Mouse (Mus musculus): ENCODE results near the gene Tmem221. TPM values are rescaled to one million over a fixed set of nuclear protein-coding genes. Genes with fewer than 3 reads are reported as not detected.

Gene Tmem221
- polyA plus RNA-seq, 1 experiment from 2014 or later: 0.21 TPM

DNA sequence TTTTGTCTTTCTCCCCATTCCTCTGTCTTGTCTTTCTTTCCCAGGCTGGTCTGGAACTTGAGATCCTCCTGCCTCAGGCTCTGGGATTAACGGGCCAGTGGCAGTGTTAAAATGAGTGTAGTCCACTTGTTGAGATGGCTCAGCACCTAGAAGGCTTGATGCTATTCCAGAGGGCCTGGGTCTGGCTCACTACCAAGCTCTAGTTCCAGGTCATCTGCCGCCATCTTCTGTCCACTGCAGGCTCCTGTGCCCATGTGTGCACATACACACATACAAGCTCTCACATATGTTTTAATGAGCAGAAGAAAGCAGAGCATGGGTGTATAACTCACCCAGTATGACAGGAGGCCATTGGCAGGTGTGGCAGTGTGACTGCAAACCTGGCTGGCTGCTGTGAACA is 13.4 kb upstream of the Tmem221 start:
- Histone ChIP-seq H3K4me1 (ENCODE audit: control insufficient read depth, insufficient read depth, low read length) (peaks cover 12% of the 10 kb centered on the region), H3K27me3 (ENCODE audit: control insufficient read depth, insufficient read depth, low read length) (peaks cover 17% of the 10 kb centered on the region), H3K4me2 (no peak overlapping the region), H3K4me3 (ENCODE audit: low read depth, low read length) (no peak overlapping the region), H3K9ac (ENCODE audit: low read depth, low read length) (no peak overlapping the region), H3K9me3 (replicated peaks; ENCODE audit: control insufficient read depth, low read length) (no peaks in the 10 kb centered on the region), H3K36me3 (ENCODE audit: control insufficient read depth, insufficient read depth, low read length) (no peaks in the 10 kb centered on the region), H3K27ac (ENCODE audit: low read depth, low read length) (no peak overlapping the region)
- ATAC-seq (replicated peaks; ENCODE audit: insufficient number of reproducible peaks, low FRiP score, low TSS enrichment): no peak
- WGBS (ENCODE audit: insufficient replicate concordance): 84% methylated on average over 2 of the region's 2 CpGs

DNA sequence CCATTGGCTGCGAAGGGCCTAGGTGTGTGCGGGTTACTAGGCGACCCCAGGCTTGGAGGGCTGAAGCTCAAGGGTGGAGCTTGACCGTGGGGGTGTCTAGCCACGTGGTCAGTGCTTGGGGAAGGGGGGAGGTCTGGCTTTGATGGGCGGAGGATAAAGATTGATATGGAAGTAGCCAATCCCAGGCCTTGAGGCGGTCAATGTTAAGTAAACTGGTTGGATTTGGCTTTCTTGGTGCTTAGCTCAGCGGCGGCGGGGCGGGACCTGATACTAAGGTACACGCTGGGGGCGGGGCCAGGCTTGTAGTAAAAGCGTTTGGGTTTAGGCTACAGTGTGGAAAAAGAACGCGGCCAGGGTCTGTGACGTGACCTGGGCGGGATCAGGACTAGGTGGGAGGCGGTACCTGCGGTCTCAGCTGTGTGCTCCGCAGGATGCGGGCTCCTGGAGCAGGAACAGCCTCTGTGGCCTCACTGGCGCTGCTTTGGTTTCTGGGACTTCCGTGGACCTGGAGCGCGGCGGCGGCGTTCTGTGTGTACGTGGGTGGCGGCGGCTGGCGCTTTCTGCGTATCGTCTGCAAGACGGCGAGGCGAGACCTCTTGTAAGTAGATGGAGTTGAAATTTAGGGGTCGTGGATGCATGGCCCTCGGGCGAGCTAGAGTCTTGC is 11.8 kb upstream of the Tmem221 start:
- H3K9ac ChIP-seq (ENCODE audit: low read depth, low read length): peak overlapping the region; percentile 74
- ATAC-seq (replicated peaks; ENCODE audit: insufficient number of reproducible peaks, low FRiP score, low TSS enrichment): peak; percentile 82
- H3K4me2 ChIP-seq: peak overlapping the region; percentile 92
- peaks cover 24% of the 10 kb centered on the region for H3K27me3 ChIP-seq (ENCODE audit: control insufficient read depth, insufficient read depth, low read length)
- H3K4me1 ChIP-seq (ENCODE audit: control insufficient read depth, insufficient read depth, low read length): peaks cover 12% of the 10 kb centered on the region
- H3K4me3 ChIP-seq (ENCODE audit: low read depth, low read length): peak overlapping the region; percentile 59
- 1% methylated on average over 41 of the region's 41 CpGs for WGBS (ENCODE audit: insufficient replicate concordance)
- H3K36me3 ChIP-seq (ENCODE audit: control insufficient read depth, insufficient read depth, low read length): no peaks in the 10 kb centered on the region
- H3K9me3 ChIP-seq (replicated peaks; ENCODE audit: control insufficient read depth, low read length): no peaks in the 10 kb centered on the region
- H3K27ac ChIP-seq (ENCODE audit: low read depth, low read length): 0 out of 2 replicates have a peak overlapping the region, but pooled peaks have one; percentile 17

DNA sequence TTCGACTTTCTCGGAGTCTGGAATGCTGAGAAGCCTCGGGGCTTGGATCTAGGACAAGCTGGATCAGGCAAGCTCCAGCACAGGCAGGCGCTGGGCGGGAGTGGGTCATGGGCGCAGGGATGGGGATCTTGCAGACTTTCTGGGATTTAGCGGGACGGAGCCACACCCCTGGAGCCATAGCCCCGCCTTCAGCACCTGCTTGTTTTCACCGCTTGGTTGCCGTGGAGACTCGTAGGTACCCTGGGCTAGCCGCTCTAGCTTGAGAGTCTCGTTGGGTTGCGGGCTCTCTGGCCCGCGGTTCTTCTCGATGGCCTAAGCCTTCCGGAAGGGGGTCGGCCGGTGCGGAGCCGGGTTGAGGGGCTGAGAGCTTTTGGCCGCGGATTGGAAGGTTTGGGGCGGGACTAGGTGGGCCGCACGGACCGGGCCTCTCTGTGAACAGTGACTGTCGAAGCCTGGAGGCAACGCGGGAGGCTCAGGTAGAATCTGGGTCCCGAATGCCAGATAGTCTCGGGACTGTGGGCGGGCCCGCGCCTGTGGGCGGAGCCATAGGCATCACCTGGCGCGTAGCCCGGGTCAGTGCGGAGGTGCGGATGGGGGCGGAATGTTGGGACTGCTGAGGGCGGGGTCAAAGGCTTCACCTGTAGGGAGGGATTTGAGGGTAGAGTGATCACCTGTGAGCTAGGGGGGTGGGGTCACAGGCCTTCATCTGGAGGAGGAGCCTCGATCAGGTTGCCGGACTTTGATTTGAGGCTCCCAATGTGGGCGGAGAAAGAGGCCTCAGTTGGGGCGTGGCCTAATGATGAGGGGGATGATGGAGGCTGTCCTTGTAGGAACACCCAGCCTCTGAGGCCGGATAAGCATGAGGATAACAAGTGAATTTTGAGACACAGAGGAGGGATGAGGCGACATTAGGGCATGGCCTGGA is 11.0 kb upstream of the Tmem221 start:
- Histone ChIP-seq H3K27ac (ENCODE audit: low read depth, low read length) (no peak overlapping the region), H3K9ac (ENCODE audit: low read depth, low read length) (peak overlapping the region; percentile 64), H3K4me3 (ENCODE audit: low read depth, low read length) (peak overlapping the region; percentile 59), H3K27me3 (ENCODE audit: control insufficient read depth, insufficient read depth, low read length) (peaks cover 24% of the 10 kb centered on the region), H3K9me3 (replicated peaks; ENCODE audit: control insufficient read depth, low read length) (no peaks in the 10 kb centered on the region), H3K4me1 (ENCODE audit: control insufficient read depth, insufficient read depth, low read length) (peaks cover 12% of the 10 kb centered on the region), H3K4me2 (peak overlapping the region; percentile 92), H3K36me3 (ENCODE audit: control insufficient read depth, insufficient read depth, low read length) (no peaks in the 10 kb centered on the region)
- peak; percentile 64 for ATAC-seq (replicated peaks; ENCODE audit: insufficient number of reproducible peaks, low FRiP score, low TSS enrichment)
- under 1% methylated on average over 51 of the region's 51 CpGs for WGBS (ENCODE audit: insufficient replicate concordance)

DNA sequence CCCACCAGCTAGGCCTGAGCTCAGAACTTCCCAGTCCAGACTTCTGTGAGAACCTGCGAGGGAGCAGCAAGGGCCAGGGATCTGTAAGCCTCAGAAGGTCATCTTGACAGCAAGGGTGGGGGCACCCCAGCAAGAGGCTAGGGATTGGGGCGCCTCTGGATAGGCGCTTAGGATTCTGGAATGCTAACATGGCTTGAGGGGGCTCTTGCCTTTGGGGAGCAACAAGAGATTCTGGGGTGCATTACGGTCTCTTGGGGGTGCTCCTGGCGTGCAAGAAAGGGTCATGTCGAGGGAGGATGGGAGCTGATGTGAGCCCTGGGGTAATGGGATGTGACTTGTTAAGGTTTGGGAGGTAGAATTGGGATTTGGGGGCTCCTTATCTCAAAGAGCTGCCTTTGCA is 10.3 kb upstream of the Tmem221 start:
- 0 out of 2 replicates have a peak, but pooled peaks cover 3% of the 10 kb centered on the region for H3K9me3 ChIP-seq (replicated peaks; ENCODE audit: control insufficient read depth, low read length)
- peak overlapping the region; percentile 92 for H3K4me2 ChIP-seq
- H3K27ac ChIP-seq (ENCODE audit: low read depth, low read length): no peak overlapping the region
- H3K4me3 ChIP-seq (ENCODE audit: low read depth, low read length): peak overlapping the region; percentile 59
- no peak for ATAC-seq (replicated peaks; ENCODE audit: insufficient number of reproducible peaks, low FRiP score, low TSS enrichment)
- peaks cover 1% of the 10 kb centered on the region; the same call in 1 of the 2 replicates for H3K36me3 ChIP-seq (ENCODE audit: control insufficient read depth, insufficient read depth, low read length)
- H3K27me3 ChIP-seq (ENCODE audit: control insufficient read depth, insufficient read depth, low read length): peaks cover 24% of the 10 kb centered on the region
- no peak overlapping the region for H3K9ac ChIP-seq (ENCODE audit: low read depth, low read length)
- peaks cover 12% of the 10 kb centered on the region for H3K4me1 ChIP-seq (ENCODE audit: control insufficient read depth, insufficient read depth, low read length)
- WGBS (ENCODE audit: insufficient replicate concordance): 26% methylated on average over 6 of the region's 6 CpGs

DNA sequence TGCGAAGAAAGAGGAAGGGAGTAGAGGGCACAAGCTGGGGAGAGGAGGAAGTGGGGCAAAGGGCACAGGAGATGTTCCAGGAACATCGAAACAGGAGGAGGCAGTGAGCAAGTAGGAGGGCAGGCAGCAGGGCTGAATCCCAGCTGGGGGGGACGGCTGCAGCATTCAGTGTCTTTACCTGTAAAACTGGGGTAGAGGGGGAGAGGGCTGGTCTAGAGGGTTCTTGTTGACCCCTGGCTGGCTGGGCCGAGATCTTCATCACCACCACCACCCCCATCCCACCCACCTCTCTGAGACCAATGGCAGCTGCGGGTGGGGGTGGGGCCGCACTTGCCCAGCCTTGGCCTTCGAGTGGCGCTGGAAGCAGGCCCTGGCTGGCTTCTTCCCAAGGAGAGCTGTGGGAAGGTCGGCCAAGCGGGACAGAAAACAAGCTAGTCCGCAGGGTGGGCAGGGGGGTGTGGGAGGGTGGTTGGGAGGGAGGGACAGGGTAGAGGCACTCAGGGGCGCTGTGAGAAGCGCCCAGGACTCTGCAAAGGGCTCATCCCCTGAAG is 9.8 kb upstream of the Tmem221 start, which contains the start of gene Slc27a1:
Gene Slc27a1 (plus strand): TSS at position 496 of the 551 bp plus-strand sequence.
- Histone ChIP-seq H3K9me3 (replicated peaks; ENCODE audit: control insufficient read depth, low read length) (0 out of 2 replicates have a peak, but pooled peaks cover 3% of the 10 kb centered on the region), H3K9ac (ENCODE audit: low read depth, low read length) (peak within 1 kb of the TSS; percentile 64), H3K36me3 (ENCODE audit: control insufficient read depth, insufficient read depth, low read length) (peaks cover 2% of the 10 kb centered on the region; the same call in 1 of the 2 replicates), H3K27ac (ENCODE audit: low read depth, low read length) (no peak within 1 kb of the TSS), H3K4me2 (peak within 1 kb of the TSS; percentile 92), H3K4me3 (ENCODE audit: low read depth, low read length) (peak within 1 kb of the TSS; percentile 59), H3K27me3 (ENCODE audit: control insufficient read depth, insufficient read depth, low read length) (peaks cover 24% of the 10 kb centered on the region), H3K4me1 (ENCODE audit: control insufficient read depth, insufficient read depth, low read length) (peaks cover 12% of the 10 kb centered on the region)
- no peak for ATAC-seq (replicated peaks; ENCODE audit: insufficient number of reproducible peaks, low FRiP score, low TSS enrichment)
- WGBS (ENCODE audit: insufficient replicate concordance): 14% methylated on average over 13 of the region's 13 CpGs

DNA sequence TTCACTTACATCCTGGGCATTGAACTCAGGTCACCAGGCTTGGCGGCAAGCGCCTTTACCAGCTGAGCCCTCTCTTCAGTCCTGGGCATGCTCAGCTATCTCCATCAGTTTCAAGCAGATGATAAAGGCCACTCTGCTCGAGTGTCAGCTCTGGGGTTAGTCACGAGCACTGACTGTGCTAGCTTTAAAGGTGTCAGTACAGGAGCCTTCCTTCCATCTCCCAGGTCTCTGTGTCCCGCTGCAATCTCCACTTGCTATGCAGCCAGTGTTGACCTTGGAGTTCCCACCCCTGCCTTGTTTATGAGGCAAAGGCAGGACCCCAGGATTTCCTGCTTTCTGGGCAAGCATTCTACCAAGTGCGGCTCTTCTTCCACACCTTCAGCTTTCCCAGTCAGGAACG is 8.9 kb upstream of the Tmem221 start:
- Histone ChIP-seq H3K9ac (ENCODE audit: low read depth, low read length) (no peak overlapping the region), H3K27ac (ENCODE audit: low read depth, low read length) (no peak overlapping the region), H3K4me3 (ENCODE audit: low read depth, low read length) (no peak overlapping the region), H3K36me3 (ENCODE audit: control insufficient read depth, insufficient read depth, low read length) (peaks cover 2% of the 10 kb centered on the region; the same call in 1 of the 2 replicates), H3K27me3 (ENCODE audit: control insufficient read depth, insufficient read depth, low read length) (peaks cover 33% of the 10 kb centered on the region), H3K4me2 (no peak overlapping the region), H3K4me1 (ENCODE audit: control insufficient read depth, insufficient read depth, low read length) (peaks cover 12% of the 10 kb centered on the region), H3K9me3 (replicated peaks; ENCODE audit: control insufficient read depth, low read length) (0 out of 2 replicates have a peak, but pooled peaks cover 3% of the 10 kb centered on the region)
- WGBS (ENCODE audit: insufficient replicate concordance): 58% methylated on average over 7 of the region's 7 CpGs
- ATAC-seq (replicated peaks; ENCODE audit: insufficient number of reproducible peaks, low FRiP score, low TSS enrichment): no peak

DNA sequence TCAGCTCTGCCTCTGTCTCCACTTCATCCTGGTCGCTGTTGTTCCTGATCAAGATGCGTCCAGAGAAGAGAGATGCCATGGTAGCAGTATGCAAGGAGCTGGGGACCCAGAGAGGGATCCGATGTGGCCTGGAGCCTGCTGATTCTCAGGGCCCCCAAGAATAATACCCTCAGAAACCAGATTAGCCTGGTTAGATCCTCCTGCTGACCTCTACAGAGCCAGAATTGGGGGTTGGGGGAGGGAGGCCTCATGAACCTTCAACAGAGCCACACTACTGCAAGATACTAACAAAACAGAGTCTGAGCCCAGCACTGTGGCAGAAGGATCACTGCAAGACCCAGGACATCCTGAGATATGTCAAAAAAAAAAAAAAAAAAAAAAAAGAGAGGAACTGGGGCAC is 7.8 kb upstream of the Tmem221 start, which contains the start of gene Nxnl1:
Gene Nxnl1 (minus strand): TSS at position 101 of the 400 bp plus-strand sequence.
- Histone ChIP-seq H3K36me3 (ENCODE audit: control insufficient read depth, insufficient read depth, low read length) (peaks cover 2% of the 10 kb centered on the region; the same call in 1 of the 2 replicates), H3K27me3 (ENCODE audit: control insufficient read depth, insufficient read depth, low read length) (peaks cover 42% of the 10 kb centered on the region), H3K27ac (ENCODE audit: low read depth, low read length) (no peak within 1 kb of the TSS), H3K4me1 (ENCODE audit: control insufficient read depth, insufficient read depth, low read length) (peaks cover 12% of the 10 kb centered on the region), H3K9me3 (replicated peaks; ENCODE audit: control insufficient read depth, low read length) (0 out of 2 replicates have a peak, but pooled peaks cover 3% of the 10 kb centered on the region), H3K4me2 (no peak within 1 kb of the TSS), H3K9ac (ENCODE audit: low read depth, low read length) (no peak within 1 kb of the TSS), H3K4me3 (ENCODE audit: low read depth, low read length) (no peak within 1 kb of the TSS)
- no peak for ATAC-seq (replicated peaks; ENCODE audit: insufficient number of reproducible peaks, low FRiP score, low TSS enrichment)
- 58% methylated on average over 3 of the region's 3 CpGs for WGBS (ENCODE audit: insufficient replicate concordance)

DNA sequence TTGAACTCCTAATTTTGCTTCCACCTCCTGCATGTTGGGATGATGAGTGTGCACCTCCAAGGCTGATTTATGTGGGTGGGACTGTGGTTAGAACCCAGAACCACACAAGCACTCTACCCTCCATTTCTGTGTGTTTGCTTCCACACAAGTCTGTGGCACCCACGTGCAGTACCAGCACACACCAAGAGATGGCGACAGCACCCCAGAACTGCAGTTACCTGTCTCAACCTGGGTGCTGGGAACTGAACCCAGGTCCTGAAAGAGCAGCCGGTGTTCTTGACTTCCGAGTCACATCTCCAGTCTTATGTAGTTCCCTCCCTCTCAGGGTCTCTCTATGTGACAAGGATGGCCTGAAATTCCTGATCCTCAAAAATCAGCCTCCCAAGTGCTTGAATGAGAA is 5.3 kb upstream of the Tmem221 start:
- peaks cover 55% of the 10 kb centered on the region for H3K27me3 ChIP-seq (ENCODE audit: control insufficient read depth, insufficient read depth, low read length)
- no peak overlapping the region for H3K4me3 ChIP-seq (ENCODE audit: low read depth, low read length)
- H3K4me1 ChIP-seq (ENCODE audit: control insufficient read depth, insufficient read depth, low read length): peaks cover 4% of the 10 kb centered on the region
- H3K27ac ChIP-seq (ENCODE audit: low read depth, low read length): no peak overlapping the region
- H3K9me3 ChIP-seq (replicated peaks; ENCODE audit: control insufficient read depth, low read length): 0 out of 2 replicates have a peak, but pooled peaks cover 3% of the 10 kb centered on the region
- ATAC-seq (replicated peaks; ENCODE audit: insufficient number of reproducible peaks, low FRiP score, low TSS enrichment): no peak
- no peak overlapping the region for H3K4me2 ChIP-seq
- H3K36me3 ChIP-seq (ENCODE audit: control insufficient read depth, insufficient read depth, low read length): peaks cover 2% of the 10 kb centered on the region; the same call in 1 of the 2 replicates
- 73% methylated on average over 4 of the region's 4 CpGs for WGBS (ENCODE audit: insufficient replicate concordance)
- no peak overlapping the region for H3K9ac ChIP-seq (ENCODE audit: low read depth, low read length)

Measured in heart, embryonic 11.5 days (tissue).